Mouse (Mus musculus): Measurements from ENCODE around the gene Macf1.
A peak's percentile ranks its signal among the peaks of the same experiment; 100 is the strongest.

Macf1 gene

DNA sequence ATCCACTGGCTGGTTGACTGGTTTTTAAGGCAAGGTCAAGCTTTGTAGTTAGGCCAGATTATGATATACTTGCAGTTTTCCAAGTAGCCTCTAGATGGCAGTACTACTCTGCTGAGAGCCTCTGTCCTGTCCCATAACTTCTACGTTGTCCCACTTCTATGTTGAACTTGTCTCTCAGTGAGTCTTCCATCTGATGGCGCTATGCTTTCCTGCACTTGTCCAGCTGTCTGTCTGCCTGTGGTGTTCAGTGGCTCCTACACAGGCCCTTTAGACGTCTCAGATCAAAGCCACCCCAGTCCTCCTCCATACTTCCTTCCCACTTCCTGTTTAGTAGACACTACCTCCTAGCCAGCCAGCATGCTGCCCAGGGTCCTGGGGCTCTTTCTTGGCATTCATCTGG is 378.4 kb downstream of the Macf1 start:
- peak; percentile 66 for DNase-seq (ENCODE audit: inconsistent ontology term)
